Mouse (Mus musculus): ENCODE measurements around the gene Slc7a7. TPM values are rescaled to one million over a fixed set of nuclear protein-coding genes. Genes with fewer than 3 reads are reported as not detected.

Slc7a7 gene
- polyA plus RNA-seq (2016; fragmentation: Nextera tagmentation; extraction: Ambion mirVana), result 4.8 and 5.2 TPM in 2 replicates

- 4% methylated on average over 19 of the region's 19 CpGs for WGBS
- Histone ChIP-seq H3K4me2 (replicated peaks) (peak within 1 kb of the TSS; percentile 25), H3K9ac (no peak within 1 kb of the TSS), H3K27ac (no peak within 1 kb of the TSS), H3K9me3 (no peaks in the 10 kb centered on the region), H3K4me3 (0 out of 2 replicates have a peak within 1 kb of the TSS, but pooled peaks have one; percentile 12), H3K4me1 (peaks cover 16% of the 10 kb centered on the region), H3K27me3 (peaks cover 19% of the 10 kb centered on the region), H3K36me3 (no peaks in the 10 kb centered on the region)
- no peak; the same call in 1 of the 2 replicates for ATAC-seq (ENCODE audit: insufficient number of reproducible peaks, insufficient read depth, low FRiP score, low TSS enrichment)
Measured at GRCm38 (mm10) chr14:54417623-54418081, at the start of gene Slc7a7. TSS of gene Slc7a7 (minus strand) at chr14:54417780.

- peak overlapping the region; percentile 73 for H3K4me3 ChIP-seq
- H3K36me3 ChIP-seq, result peaks cover 24% of the 10 kb centered on the region
- peak overlapping the region; percentile 78 for H3K4me2 ChIP-seq (replicated peaks)
- peak overlapping the region; percentile 51; the same call in 1 of the 2 replicates for H3K27ac ChIP-seq
- ATAC-seq (ENCODE audit: insufficient number of reproducible peaks, insufficient read depth, low FRiP score, low TSS enrichment), result peak; percentile 69
- H3K4me1 ChIP-seq, result peaks cover 4% of the 10 kb centered on the region; the same call in 1 of the 2 replicates
- no peaks in the 10 kb centered on the region for H3K27me3 ChIP-seq
- H3K9me3 ChIP-seq, result no peaks in the 10 kb centered on the region
- WGBS, result 1% methylated on average over 44 of the region's 57 CpGs
- peak overlapping the region; percentile 73 for H3K9ac ChIP-seq
Measured at GRCm38 (mm10) chr14:54464293-54465005, 46.9 kb upstream of the Slc7a7 start.

DNA sequence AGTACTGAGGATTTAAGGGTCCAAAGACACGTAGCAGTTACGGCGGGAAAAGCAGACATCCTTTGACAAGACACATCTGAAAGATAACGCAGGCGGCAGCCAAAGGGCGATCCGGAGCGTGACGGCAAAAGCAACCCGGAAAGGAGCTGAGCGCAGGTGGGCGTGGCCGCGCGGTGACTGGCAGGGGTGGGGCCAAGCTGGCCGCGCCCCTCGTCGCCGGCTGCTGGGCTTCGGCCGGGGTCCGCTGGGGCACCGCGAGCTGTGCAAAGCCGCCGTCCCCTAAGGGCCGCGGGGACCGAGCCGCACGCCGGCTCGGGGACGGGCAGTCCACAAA lies 46.3 kb upstream of the Slc7a7 start, which contains the start of gene Lrp10:
Gene Lrp10, plus strand, starts transcription at position 179 of the 334 bp plus-strand sequence.
- under 1% methylated on average over 35 of the region's 35 CpGs for WGBS
- Histone ChIP-seq H3K9me3 (no peaks in the 10 kb centered on the region), H3K4me1 (peaks cover 4% of the 10 kb centered on the region; the same call in 1 of the 2 replicates), H3K9ac (peak within 1 kb of the TSS; percentile 73), H3K36me3 (peaks cover 19% of the 10 kb centered on the region), H3K4me2 (replicated peaks) (peak within 1 kb of the TSS; percentile 78), H3K4me3 (peak within 1 kb of the TSS; percentile 73), H3K27ac (peak within 1 kb of the TSS; percentile 51; the same call in 1 of the 2 replicates), H3K27me3 (no peaks in the 10 kb centered on the region)
- peak; percentile 87 for ATAC-seq (ENCODE audit: insufficient number of reproducible peaks, insufficient read depth, low FRiP score, low TSS enrichment)

DNA sequence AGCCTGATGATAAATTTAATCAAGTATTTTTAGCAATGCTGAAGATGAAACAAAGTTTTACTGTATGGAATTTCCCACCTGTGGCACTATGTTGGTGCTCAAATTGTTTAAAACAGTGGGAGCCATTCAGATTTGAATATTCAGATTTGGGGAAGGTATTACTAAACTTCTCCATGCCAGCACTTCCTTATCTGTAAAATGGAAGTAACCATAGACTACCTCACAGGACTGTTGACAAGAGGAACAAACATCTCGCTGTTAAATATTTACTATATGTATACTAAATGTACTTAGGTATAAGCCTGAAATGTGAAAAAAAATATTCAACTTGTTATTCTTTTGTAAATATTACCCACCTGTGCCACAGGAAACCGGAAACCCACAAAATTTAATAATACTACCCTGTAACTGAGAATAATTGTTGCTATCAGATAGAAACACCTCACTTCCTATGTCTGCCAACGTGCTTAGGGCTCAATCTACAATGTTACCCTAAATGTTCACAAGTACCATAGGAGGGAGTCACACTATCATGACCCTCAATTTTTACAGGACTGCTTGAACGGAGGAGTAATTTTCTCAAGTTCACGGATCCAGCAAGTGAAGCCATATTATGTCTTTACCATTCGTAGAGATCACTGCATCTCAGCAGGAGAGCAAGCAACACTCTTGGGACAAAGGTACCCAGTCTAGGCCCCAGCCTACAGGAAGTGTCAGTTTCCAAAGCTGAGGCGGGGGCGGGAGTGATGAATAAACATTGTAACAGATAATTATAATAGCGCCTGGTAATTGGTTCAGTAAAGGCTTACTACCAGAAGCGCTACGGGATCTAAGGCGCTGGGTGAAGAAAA lies 45.8 kb upstream of the Slc7a7 start:
- H3K27ac ChIP-seq, result no peak overlapping the region
- peak overlapping the region; percentile 78 for H3K4me2 ChIP-seq (replicated peaks)
- H3K27me3 ChIP-seq, result no peaks in the 10 kb centered on the region
- H3K36me3 ChIP-seq, result peaks cover 13% of the 10 kb centered on the region
- no peaks in the 10 kb centered on the region for H3K9me3 ChIP-seq
- peak overlapping the region; percentile 73; the same call in 1 of the 2 replicates for H3K9ac ChIP-seq
- ATAC-seq (ENCODE audit: insufficient number of reproducible peaks, insufficient read depth, low FRiP score, low TSS enrichment), result no peak
- WGBS, result 16% methylated on average over 12 of the region's 12 CpGs
- peak overlapping the region; percentile 73 for H3K4me3 ChIP-seq
- peaks cover 4% of the 10 kb centered on the region; the same call in 1 of the 2 replicates for H3K4me1 ChIP-seq

DNA sequence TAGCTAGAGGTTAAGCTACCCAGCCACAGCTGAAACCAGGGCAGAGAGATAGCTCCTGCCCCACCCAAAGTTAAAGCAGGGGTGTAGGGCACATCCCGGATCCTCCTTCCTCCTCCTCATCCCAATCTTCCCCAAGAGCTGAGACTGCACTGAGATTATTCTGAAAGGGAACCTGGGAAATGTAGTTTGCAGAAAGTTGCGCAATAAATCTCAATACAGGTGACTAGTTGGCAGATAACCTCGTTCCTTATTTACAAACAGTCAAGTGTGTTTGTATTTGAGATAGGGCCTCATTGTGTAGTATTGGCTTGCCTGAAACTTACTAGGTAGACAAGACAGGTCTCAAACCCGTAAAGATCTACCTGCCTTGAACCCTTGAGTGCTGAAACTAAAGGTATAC lies 44.6 kb upstream of the Slc7a7 start:
- WGBS, result 80% methylated on average over 4 of the region's 4 CpGs
- ATAC-seq (ENCODE audit: insufficient number of reproducible peaks, insufficient read depth, low FRiP score, low TSS enrichment), result no peak
- Histone ChIP-seq H3K4me2 (replicated peaks) (no peak overlapping the region), H3K4me3 (no peak overlapping the region), H3K9me3 (no peaks in the 10 kb centered on the region), H3K9ac (no peak overlapping the region), H3K4me1 (peaks cover 4% of the 10 kb centered on the region; the same call in 1 of the 2 replicates), H3K36me3 (peaks cover 1% of the 10 kb centered on the region; the same call in 1 of the 2 replicates), H3K27ac (no peak overlapping the region), H3K27me3 (no peaks in the 10 kb centered on the region)

DNA sequence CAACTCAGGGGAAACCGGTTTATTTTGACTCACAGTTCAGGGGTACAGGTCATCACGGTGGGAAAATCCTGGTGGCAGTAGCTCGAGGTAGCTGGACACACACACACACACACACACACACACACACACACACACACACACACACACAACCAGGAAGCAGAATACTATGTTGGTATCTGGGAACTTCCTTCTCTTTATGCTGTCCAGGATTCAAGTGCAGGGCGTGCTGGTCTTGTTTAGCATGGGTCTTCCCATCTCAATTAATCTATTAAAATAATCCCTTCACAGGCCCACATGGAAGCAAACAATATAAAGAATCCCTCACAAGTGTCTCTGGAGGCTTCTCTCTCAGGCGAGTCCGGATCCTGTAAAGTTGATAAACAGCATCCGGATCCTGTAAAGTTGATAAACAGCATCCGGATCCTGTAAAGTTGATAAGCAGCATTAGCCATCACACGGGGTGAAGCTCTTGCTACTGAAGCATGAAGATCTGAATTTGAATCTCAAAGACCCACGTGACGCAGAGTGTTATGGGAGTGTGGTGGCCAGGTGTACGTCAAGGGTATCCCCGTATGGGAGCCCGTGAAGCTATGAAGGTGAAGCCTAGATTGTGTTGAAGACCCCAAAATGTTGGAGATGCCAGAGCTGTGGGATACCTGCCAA lies 40.5 kb upstream of the Slc7a7 start:
- Histone ChIP-seq H3K9ac (no peak overlapping the region), H3K27me3 (no peaks in the 10 kb centered on the region), H3K9me3 (no peaks in the 10 kb centered on the region), H3K4me1 (no peaks in the 10 kb centered on the region), H3K36me3 (no peaks in the 10 kb centered on the region), H3K4me3 (no peak overlapping the region), H3K4me2 (replicated peaks) (no peak overlapping the region), H3K27ac (no peak overlapping the region)
- WGBS, result 85% methylated on average over 14 of the region's 14 CpGs
- no peak for ATAC-seq (ENCODE audit: insufficient number of reproducible peaks, insufficient read depth, low FRiP score, low TSS enrichment)

DNA sequence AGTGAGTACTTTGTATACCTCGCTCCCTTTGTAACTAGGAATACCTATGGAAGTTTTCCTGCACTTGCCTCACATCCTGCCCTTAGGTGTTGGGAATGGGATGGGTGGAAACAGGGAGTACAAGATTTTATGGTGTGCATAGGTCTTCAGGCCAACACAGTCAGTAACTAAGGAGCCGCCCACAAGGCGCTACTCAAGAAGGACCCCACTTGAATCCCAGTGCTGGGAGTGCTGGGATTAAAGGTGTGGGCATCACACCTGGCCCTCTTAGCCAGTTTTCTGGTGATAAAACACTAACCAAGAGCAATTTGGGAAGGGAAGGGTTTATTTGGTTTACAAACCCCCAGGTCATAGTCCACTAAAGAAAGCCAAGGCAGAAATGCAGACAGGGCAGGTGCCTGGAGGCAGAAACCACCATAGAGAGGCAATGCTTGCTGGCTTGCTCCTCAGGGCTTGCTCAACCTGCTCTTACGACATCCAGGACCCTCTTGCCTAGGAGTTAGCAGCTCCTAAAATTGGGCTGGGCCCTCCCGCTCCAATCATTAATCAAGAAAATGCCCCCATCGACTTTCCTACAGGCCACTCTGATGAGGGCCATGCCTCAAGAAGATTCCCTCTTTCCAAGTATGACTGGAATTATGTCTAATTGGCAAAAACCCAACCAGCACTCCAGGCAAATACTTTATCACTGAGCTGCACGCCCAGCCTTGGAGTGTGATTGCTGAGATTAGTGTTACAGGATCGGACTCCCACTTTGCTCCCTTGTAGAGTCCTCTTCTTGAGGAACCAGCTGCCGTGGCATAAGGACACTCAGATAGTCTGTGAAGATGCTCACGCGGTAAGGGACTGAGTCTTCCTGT lies 37.3 kb upstream of the Slc7a7 start:
- no peak overlapping the region for H3K9ac ChIP-seq
- no peak overlapping the region for H3K27ac ChIP-seq
- H3K4me2 ChIP-seq (replicated peaks), result no peak overlapping the region
- H3K27me3 ChIP-seq, result no peaks in the 10 kb centered on the region
- no peak for ATAC-seq (ENCODE audit: insufficient number of reproducible peaks, insufficient read depth, low FRiP score, low TSS enrichment)
- H3K36me3 ChIP-seq, result no peaks in the 10 kb centered on the region
- no peak overlapping the region for H3K4me3 ChIP-seq
- 80% methylated on average over 11 of the region's 11 CpGs for WGBS
- H3K4me1 ChIP-seq, result no peaks in the 10 kb centered on the region
- H3K9me3 ChIP-seq, result no peaks in the 10 kb centered on the region

DNA sequence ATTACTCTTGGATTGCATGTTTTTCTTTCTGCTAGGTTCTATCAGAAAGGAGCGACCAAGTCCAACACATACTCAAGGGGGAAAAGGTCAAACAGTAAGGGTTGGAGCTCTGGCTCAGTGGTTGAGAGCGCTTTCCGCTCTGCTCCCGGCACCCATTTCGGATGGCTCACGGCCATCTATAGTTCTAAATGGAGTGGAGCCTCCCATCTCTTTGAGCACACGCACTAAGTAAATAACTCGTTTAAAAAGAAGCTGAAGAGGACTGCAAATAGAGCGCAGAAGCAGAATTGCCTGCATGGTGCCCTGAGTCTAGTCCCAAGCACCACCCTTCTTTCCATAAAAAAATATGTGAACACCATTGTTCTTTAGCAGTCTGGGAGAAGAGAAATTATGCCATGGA lies 36.0 kb upstream of the Slc7a7 start:
- ATAC-seq (ENCODE audit: insufficient number of reproducible peaks, insufficient read depth, low FRiP score, low TSS enrichment), result no peak
- H3K9me3 ChIP-seq, result no peaks in the 10 kb centered on the region
- no peak overlapping the region for H3K27ac ChIP-seq
- H3K36me3 ChIP-seq, result no peaks in the 10 kb centered on the region
- H3K4me1 ChIP-seq, result no peaks in the 10 kb centered on the region
- H3K9ac ChIP-seq, result no peak overlapping the region
- no peaks in the 10 kb centered on the region for H3K27me3 ChIP-seq
- no peak overlapping the region for H3K4me2 ChIP-seq (replicated peaks)
- 90% methylated on average over 9 of the region's 9 CpGs for WGBS
- H3K4me3 ChIP-seq, result no peak overlapping the region

- 50% methylated on average over 3 of the region's 3 CpGs for whole genome bisulfite sequencing
Measured at GRCm38 (mm10) chr14:54445476-54445875, 27.9 kb upstream of the Slc7a7 start.

DNA sequence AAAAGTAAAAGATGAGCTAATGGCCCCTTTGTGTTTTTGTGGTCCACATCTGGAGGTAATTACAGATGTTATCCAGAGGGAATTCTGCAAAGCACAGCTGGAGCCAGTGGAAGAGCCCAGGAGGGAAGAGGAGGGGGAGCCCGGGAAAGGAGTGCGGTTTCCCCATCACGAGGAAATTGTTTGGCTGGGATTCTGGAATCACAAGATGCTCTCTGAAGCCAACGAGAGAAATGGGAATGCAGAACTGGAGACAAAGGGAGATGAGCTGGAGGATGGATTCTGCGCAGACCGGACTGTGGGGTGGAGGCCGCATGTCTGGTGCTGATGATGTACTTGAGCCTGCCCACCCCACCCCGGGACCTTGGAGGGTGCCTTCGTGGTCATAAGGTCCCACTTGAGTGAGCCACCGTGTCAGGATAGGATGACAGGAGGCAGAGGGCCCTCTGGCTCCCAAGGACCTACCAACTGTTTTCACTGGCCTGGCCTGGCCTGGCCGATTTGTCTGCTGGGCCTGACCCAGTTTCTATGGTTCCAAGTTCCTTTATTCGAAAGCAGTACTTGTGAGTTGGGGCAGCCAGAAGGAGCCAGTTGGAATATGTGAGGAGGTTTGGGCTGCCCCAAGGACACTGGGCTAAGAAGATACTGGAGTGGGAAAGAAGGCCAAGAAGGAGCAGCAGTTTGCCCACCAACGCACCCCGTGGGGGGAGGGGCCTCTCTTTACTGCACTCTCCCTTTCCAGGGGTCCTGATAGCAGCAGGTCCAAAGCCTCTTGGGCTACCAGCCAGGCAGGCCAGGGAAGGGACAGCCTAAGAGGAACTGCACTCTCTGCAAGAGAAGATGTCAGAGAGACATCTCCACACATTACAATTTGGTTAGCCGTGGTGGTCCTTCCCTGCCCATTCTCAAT lies 26.4 kb upstream of the Slc7a7 start:
- H3K9ac ChIP-seq, result no peak overlapping the region
- H3K4me1 ChIP-seq, result peaks cover 20% of the 10 kb centered on the region
- no peak overlapping the region for H3K4me3 ChIP-seq
- H3K27me3 ChIP-seq, result no peaks in the 10 kb centered on the region
- H3K27ac ChIP-seq, result peak overlapping the region; percentile 93
- H3K9me3 ChIP-seq, result no peaks in the 10 kb centered on the region
- ATAC-seq (ENCODE audit: insufficient number of reproducible peaks, insufficient read depth, low FRiP score, low TSS enrichment), result no peak
- 47% methylated on average over 15 of the region's 15 CpGs for WGBS
- H3K4me2 ChIP-seq (replicated peaks), result peak overlapping the region; percentile 15; the same call in 1 of the 2 replicates
- peaks cover 30% of the 10 kb centered on the region for H3K36me3 ChIP-seq

More at GRCm38 (mm10) chr14:54445476-54445875, 27.9 kb upstream of the Slc7a7 start:
- no peak overlapping the region for H3K9ac ChIP-seq
- ATAC-seq (ENCODE audit: insufficient number of reproducible peaks, insufficient read depth, low FRiP score, low TSS enrichment), result no peak
- no peak overlapping the region for H3K4me2 ChIP-seq (replicated peaks)
- no peaks in the 10 kb centered on the region for H3K27me3 ChIP-seq
- H3K4me3 ChIP-seq, result no peak overlapping the region
- no peak overlapping the region for H3K27ac ChIP-seq
- peaks cover 15% of the 10 kb centered on the region for H3K36me3 ChIP-seq
- peaks cover 20% of the 10 kb centered on the region for H3K4me1 ChIP-seq
- no peaks in the 10 kb centered on the region for H3K9me3 ChIP-seq

Measured in embryonic facial prominence, embryonic 12.5 days (tissue).